Mouse (Mus musculus): ENCODE measurements at regions not wholly inside any gene's neighbourhood (a gene's known extent, or its start where the extent isn't known, plus 50 kb on each side); places are given as distances from the start of the nearest gene placed in this dataset.
"Not testable (repeated sequence)": the region's sequence is repeated elsewhere in the genome, so short reads cannot be mapped to it uniquely, and the experiment has no call there.

- not testable (repeated sequence) for H3K9ac ChIP-seq; H3K4me3 ChIP-seq (ENCODE audit: low read depth, low read length); H3K36me3 ChIP-seq (ENCODE audit: insufficient read depth); H3K4me2 ChIP-seq (ENCODE audit: low read depth); H3K27ac ChIP-seq (ENCODE audit: low read depth, low read length); H3K9me3 ChIP-seq (ENCODE audit: low read length); H3K27me3 ChIP-seq (ENCODE audit: insufficient read depth, low read length); H3K4me1 ChIP-seq (ENCODE audit: insufficient read depth); ATAC-seq; DNase-seq
- 97% methylated on average over 2 of the region's 2 CpGs for WGBS
Measured at GRCm38 (mm10) chrX:14792261-14792660, 581.3 kb downstream of the H2al1n start.

- no peak overlapping the region for H3K9ac ChIP-seq
- H3K9me3 ChIP-seq (ENCODE audit: low read length), result no peaks in the 10 kb centered on the region
- H3K36me3 ChIP-seq (ENCODE audit: insufficient read depth), result no peaks in the 10 kb centered on the region
- WGBS, result 38% methylated on average over 4 of the region's 4 CpGs
- DNase-seq (peak; percentile 10), ATAC-seq (peak; percentile 38; the same call in 1 of the 2 replicates)
- no peak overlapping the region for H3K27ac ChIP-seq (ENCODE audit: low read depth, low read length)
- H3K27me3 ChIP-seq (ENCODE audit: insufficient read depth, low read length), result no peaks in the 10 kb centered on the region
- no peak for TF ChIP-seq CTCF (IDR thresholded peaks at IDR 0.05; ENCODE audit: low read depth)
- H3K4me1 ChIP-seq (ENCODE audit: insufficient read depth), result no peaks in the 10 kb centered on the region
- no peak overlapping the region for H3K4me3 ChIP-seq (ENCODE audit: low read depth, low read length)
- no peak overlapping the region for H3K4me2 ChIP-seq (ENCODE audit: low read depth)
Measured at GRCm38 (mm10) chrX:14835862-14836261, 624.9 kb downstream of the H2al1n start.

- 43% methylated on average over 7 of the region's 7 CpGs for WGBS
- ATAC-seq (peak; percentile 55), DNase-seq (no peak)
- Histone ChIP-seq H3K4me3 (ENCODE audit: low read depth, low read length) (no peak overlapping the region), H3K27ac (ENCODE audit: low read depth, low read length) (no peak overlapping the region), H3K9me3 (ENCODE audit: low read length) (no peaks in the 10 kb centered on the region), H3K4me1 (ENCODE audit: insufficient read depth) (no peaks in the 10 kb centered on the region), H3K4me2 (ENCODE audit: low read depth) (no peak overlapping the region), H3K36me3 (ENCODE audit: insufficient read depth) (no peaks in the 10 kb centered on the region), H3K9ac (no peak overlapping the region), H3K27me3 (ENCODE audit: insufficient read depth, low read length) (no peaks in the 10 kb centered on the region)
- TF ChIP-seq CTCF (IDR thresholded peaks at IDR 0.05; ENCODE audit: low read depth), result no peak
Measured at GRCm38 (mm10) chrX:14839740-14840419, 628.9 kb downstream of the H2al1n start.

- WGBS, result 68% methylated on average over 7 of the region's 7 CpGs
- no peak for ATAC-seq
- DNase-seq, result no peak
- Histone ChIP-seq H3K4me3 (ENCODE audit: low read depth, low read length) (no peak overlapping the region), H3K36me3 (ENCODE audit: insufficient read depth) (no peaks in the 10 kb centered on the region), H3K9ac (no peak overlapping the region), H3K9me3 (ENCODE audit: low read length) (no peaks in the 10 kb centered on the region), H3K27me3 (ENCODE audit: insufficient read depth, low read length) (no peaks in the 10 kb centered on the region), H3K27ac (ENCODE audit: low read depth, low read length) (no peak overlapping the region), H3K4me2 (ENCODE audit: low read depth) (no peak overlapping the region), H3K4me1 (ENCODE audit: insufficient read depth) (no peaks in the 10 kb centered on the region)
- TF ChIP-seq CTCF (IDR thresholded peaks at IDR 0.05; ENCODE audit: low read depth), result no peak
Measured at GRCm38 (mm10) chrX:14840420-14840757, 629.4 kb downstream of the H2al1n start.

- no peaks in the 10 kb centered on the region for H3K4me1 ChIP-seq (ENCODE audit: insufficient read depth)
- no peaks in the 10 kb centered on the region for H3K27me3 ChIP-seq (ENCODE audit: insufficient read depth, low read length)
- no peaks in the 10 kb centered on the region for H3K9me3 ChIP-seq (ENCODE audit: low read length)
- no peak overlapping the region for H3K4me3 ChIP-seq (ENCODE audit: low read depth, low read length)
- H3K9ac ChIP-seq, result no peak overlapping the region
- ATAC-seq (no peak), DNase-seq (no peak)
- no peaks in the 10 kb centered on the region for H3K36me3 ChIP-seq (ENCODE audit: insufficient read depth)
- no peak overlapping the region for H3K27ac ChIP-seq (ENCODE audit: low read depth, low read length)
- TF ChIP-seq CTCF (IDR thresholded peaks at IDR 0.05; ENCODE audit: low read depth), result no peak
- H3K4me2 ChIP-seq (ENCODE audit: low read depth), result no peak overlapping the region
Measured at GRCm38 (mm10) chrX:14845353-14845752, 634.4 kb downstream of the H2al1n start.

- Histone ChIP-seq H3K4me3 (ENCODE audit: low read depth, low read length) (no peak overlapping the region), H3K4me2 (ENCODE audit: low read depth) (no peak overlapping the region), H3K27me3 (ENCODE audit: insufficient read depth, low read length) (no peaks in the 10 kb centered on the region), H3K9ac (no peak overlapping the region), H3K4me1 (ENCODE audit: insufficient read depth) (no peaks in the 10 kb centered on the region), H3K9me3 (ENCODE audit: low read length) (no peaks in the 10 kb centered on the region), H3K27ac (ENCODE audit: low read depth, low read length) (no peak overlapping the region), H3K36me3 (ENCODE audit: insufficient read depth) (no peaks in the 10 kb centered on the region)
- peak; percentile 95 for ATAC-seq
- no peak for TF ChIP-seq CTCF (IDR thresholded peaks at IDR 0.05; ENCODE audit: low read depth)
- 47% methylated on average over 3 of the region's 3 CpGs for WGBS
- DNase-seq, result peak; percentile 74
Measured at GRCm38 (mm10) chrX:14884612-14885011, 673.7 kb downstream of the H2al1n start.
